Mouse (Mus musculus): ENCODE results near the gene Lrtm2. TPM values are rescaled to one million over a fixed set of nuclear protein-coding genes. Genes with fewer than 3 reads are reported as not detected.

The Lrtm2 gene
- polyA plus RNA-seq, 1 experiment from 2014 or later, result not detected

DNA sequence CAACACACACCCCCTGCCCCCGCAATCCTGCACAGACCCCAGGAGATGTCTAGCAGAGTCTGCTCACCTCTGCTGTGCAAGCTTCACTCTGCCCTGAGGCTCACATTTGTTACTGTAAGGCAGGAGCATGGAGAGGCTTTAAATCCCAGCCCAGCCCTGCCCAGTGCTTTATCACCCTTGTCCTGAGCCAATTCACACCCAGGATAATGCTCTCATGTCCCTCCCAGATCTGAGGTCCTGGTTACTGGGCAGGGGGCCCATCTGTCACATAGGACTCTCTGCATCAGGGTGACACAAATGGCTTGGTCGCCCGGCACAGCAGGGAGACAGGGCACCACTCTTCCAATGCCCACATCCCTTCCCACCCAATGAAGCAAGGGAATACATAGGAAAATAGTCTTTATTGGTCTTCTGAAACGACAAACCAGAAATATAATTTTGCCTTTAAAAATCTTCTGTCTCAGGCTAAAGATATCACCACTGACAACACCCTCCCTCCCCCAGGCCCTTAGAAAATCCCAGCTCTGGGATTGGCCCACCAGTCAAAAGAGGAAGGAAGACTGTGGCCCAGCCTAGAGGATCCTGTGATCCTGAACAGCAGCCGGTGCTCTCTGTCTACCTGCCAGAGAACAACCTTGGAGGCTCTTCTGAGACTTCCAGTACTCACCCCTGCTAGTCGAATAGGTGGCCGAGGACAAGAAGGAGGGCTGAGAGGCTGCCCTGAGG is 15.7 kb downstream of the Lrtm2 start:
- Histone ChIP-seq H3K27ac (ENCODE audit: low read length) (no peak overlapping the region), H3K4me2 (ENCODE audit: low read depth, low read length) (no peak overlapping the region), H3K4me3 (ENCODE audit: low read depth, low read length) (no peak overlapping the region), H3K4me1 (ENCODE audit: control insufficient read depth, low read depth, low read length) (no peaks in the 10 kb centered on the region), H3K9ac (ENCODE audit: low read depth, low read length) (no peak overlapping the region), H3K36me3 (ENCODE audit: control insufficient read depth, insufficient read depth) (no peaks in the 10 kb centered on the region), H3K9me3 (replicated peaks; ENCODE audit: control insufficient read depth, low read length) (no peaks in the 10 kb centered on the region), H3K27me3 (ENCODE audit: control insufficient read depth, insufficient read depth, low read depth, low read length) (no peaks in the 10 kb centered on the region)
- WGBS (ENCODE audit: insufficient replicate concordance), result 33% methylated on average over 7 of the region's 7 CpGs
- no peak for ATAC-seq (ENCODE audit: low read depth)

DNA sequence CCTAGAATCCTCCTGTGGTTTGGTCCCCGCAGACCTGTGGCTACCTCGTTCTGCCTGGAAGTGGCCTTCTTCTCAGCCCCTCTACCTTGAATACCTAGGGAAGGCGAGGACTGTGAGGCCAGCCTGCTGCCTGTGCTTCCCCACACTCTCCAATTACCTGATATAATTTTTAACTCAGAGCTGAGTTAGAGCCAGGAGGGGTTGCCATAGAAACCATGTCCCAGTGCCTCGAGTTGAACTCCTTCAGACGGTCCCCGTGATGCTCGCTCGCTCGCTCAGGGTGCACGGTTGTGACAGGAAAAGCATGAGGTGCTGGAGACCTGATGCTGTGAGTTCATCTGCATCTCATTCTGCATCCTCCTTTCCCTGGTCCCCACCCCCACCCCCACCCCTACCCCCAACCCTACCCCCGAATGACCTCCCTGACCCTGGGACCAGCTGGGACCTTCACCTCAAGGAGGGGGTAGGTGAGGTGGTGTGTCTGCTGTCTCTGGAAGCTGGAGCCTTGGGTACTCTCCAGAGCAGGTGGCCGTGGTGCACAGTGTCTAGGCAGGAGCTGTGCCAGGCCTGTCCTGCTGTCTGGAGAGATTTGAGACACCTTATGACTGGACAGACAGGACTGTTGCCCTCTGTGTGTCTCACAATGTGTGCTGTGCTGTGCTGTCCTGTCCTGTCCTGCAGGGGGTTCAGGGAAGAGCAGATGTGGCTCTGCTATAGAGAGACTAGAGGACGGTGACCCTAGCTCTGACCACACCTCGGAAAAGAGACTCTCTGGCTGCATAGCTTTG is 16.8 kb downstream of the Lrtm2 start:
- no peak for ATAC-seq (ENCODE audit: low read depth)
- Histone ChIP-seq H3K27ac (ENCODE audit: low read length) (no peak overlapping the region), H3K4me3 (ENCODE audit: low read depth, low read length) (no peak overlapping the region), H3K9ac (ENCODE audit: low read depth, low read length) (no peak overlapping the region), H3K36me3 (ENCODE audit: control insufficient read depth, insufficient read depth) (no peaks in the 10 kb centered on the region), H3K9me3 (replicated peaks; ENCODE audit: control insufficient read depth, low read length) (no peaks in the 10 kb centered on the region), H3K4me1 (ENCODE audit: control insufficient read depth, low read depth, low read length) (no peaks in the 10 kb centered on the region), H3K4me2 (ENCODE audit: low read depth, low read length) (no peak overlapping the region), H3K27me3 (ENCODE audit: control insufficient read depth, insufficient read depth, low read depth, low read length) (no peaks in the 10 kb centered on the region)
- WGBS (ENCODE audit: insufficient replicate concordance), result 57% methylated on average over 14 of the region's 14 CpGs

DNA sequence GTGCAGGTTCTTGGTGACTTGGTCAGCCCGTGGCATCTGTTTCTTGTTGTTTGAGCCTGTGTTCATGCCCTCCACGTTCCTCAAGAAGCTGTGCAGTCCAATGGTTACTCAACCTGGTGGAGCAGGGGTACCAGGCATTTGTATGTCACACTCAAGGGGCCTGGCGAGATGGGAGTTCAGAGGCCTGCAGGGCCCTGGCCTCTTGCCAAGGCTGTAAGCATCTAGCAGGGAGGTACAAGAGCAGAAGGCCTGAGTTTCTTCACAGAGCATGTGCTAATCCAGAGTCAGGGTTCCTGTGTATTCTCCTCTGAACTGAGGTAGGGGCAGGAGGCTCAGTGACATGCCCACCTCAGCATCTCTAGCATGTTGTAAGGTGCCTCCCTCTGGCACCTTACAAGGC is 17.5 kb downstream of the Lrtm2 start:
- no peak overlapping the region for H3K27ac ChIP-seq (ENCODE audit: low read length)
- no peak overlapping the region for H3K4me3 ChIP-seq (ENCODE audit: low read depth, low read length)
- ATAC-seq (ENCODE audit: low read depth), result no peak
- H3K4me2 ChIP-seq (ENCODE audit: low read depth, low read length), result no peak overlapping the region
- H3K9me3 ChIP-seq (replicated peaks; ENCODE audit: control insufficient read depth, low read length), result no peaks in the 10 kb centered on the region
- 39% methylated on average over 3 of the region's 3 CpGs for WGBS (ENCODE audit: insufficient replicate concordance)
- no peaks in the 10 kb centered on the region for H3K27me3 ChIP-seq (ENCODE audit: control insufficient read depth, insufficient read depth, low read depth, low read length)
- no peak overlapping the region for H3K9ac ChIP-seq (ENCODE audit: low read depth, low read length)
- no peaks in the 10 kb centered on the region for H3K4me1 ChIP-seq (ENCODE audit: control insufficient read depth, low read depth, low read length)
- H3K36me3 ChIP-seq (ENCODE audit: control insufficient read depth, insufficient read depth), result no peaks in the 10 kb centered on the region

DNA sequence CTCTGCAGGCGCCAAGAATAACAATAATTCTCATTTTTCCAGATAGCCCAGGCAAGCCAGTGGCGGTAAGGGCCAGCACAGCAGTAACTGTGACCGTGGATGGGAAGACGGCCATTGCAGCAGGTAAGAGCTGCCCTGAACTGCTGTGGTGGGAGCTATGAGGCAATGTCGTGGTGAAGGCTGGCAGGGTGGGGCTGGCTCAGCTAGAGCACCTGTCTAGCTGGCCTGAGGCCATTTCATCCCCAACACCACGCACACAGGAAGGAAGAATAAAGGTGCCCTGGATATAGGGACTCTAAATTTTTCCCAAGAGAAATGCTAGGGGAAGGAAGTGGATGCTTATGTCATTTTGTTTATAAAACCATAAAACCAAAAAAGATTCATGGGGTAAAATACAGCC is 18.2 kb downstream of the Lrtm2 start:
- Histone ChIP-seq H3K27me3 (ENCODE audit: control insufficient read depth, insufficient read depth, low read depth, low read length) (no peaks in the 10 kb centered on the region), H3K4me1 (ENCODE audit: control insufficient read depth, low read depth, low read length) (no peaks in the 10 kb centered on the region), H3K9ac (ENCODE audit: low read depth, low read length) (no peak overlapping the region), H3K27ac (ENCODE audit: low read length) (no peak overlapping the region), H3K4me2 (ENCODE audit: low read depth, low read length) (no peak overlapping the region), H3K4me3 (ENCODE audit: low read depth, low read length) (no peak overlapping the region), H3K36me3 (ENCODE audit: control insufficient read depth, insufficient read depth) (no peaks in the 10 kb centered on the region), H3K9me3 (replicated peaks; ENCODE audit: control insufficient read depth, low read length) (no peaks in the 10 kb centered on the region)
- 58% methylated on average over 6 of the region's 6 CpGs for WGBS (ENCODE audit: insufficient replicate concordance)
- ATAC-seq (ENCODE audit: low read depth), result no peak

DNA sequence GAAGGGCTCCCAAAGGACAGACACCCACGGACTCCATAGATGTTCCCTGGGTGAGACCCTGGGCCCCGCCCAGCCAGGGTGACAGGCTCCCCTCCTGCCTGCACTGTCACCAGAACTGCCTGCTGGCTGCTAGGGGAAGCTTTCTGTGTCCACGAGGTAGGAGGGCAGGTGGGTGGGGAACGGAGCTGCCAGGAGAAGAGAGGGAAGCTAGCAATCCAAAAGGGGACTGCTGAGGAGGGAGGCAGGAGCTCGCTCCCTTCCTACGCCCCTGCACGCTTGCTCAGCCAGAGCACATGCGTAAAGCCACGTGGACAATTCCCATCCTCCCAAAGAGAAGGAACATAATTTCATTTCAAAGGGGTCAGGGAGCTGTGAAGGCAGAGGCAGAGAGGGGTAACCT is 20.4 kb downstream of the Lrtm2 start:
- Histone ChIP-seq H3K27ac (ENCODE audit: low read length) (no peak overlapping the region), H3K27me3 (ENCODE audit: control insufficient read depth, insufficient read depth, low read depth, low read length) (no peaks in the 10 kb centered on the region), H3K4me3 (ENCODE audit: low read depth, low read length) (no peak overlapping the region), H3K4me1 (ENCODE audit: control insufficient read depth, low read depth, low read length) (no peaks in the 10 kb centered on the region), H3K9ac (ENCODE audit: low read depth, low read length) (no peak overlapping the region), H3K36me3 (ENCODE audit: control insufficient read depth, insufficient read depth) (no peaks in the 10 kb centered on the region), H3K9me3 (replicated peaks; ENCODE audit: control insufficient read depth, low read length) (no peaks in the 10 kb centered on the region), H3K4me2 (ENCODE audit: low read depth, low read length) (no peak overlapping the region)
- no peak for ATAC-seq (ENCODE audit: low read depth)
- 51% methylated on average over 9 of the region's 9 CpGs for WGBS (ENCODE audit: insufficient replicate concordance)

DNA sequence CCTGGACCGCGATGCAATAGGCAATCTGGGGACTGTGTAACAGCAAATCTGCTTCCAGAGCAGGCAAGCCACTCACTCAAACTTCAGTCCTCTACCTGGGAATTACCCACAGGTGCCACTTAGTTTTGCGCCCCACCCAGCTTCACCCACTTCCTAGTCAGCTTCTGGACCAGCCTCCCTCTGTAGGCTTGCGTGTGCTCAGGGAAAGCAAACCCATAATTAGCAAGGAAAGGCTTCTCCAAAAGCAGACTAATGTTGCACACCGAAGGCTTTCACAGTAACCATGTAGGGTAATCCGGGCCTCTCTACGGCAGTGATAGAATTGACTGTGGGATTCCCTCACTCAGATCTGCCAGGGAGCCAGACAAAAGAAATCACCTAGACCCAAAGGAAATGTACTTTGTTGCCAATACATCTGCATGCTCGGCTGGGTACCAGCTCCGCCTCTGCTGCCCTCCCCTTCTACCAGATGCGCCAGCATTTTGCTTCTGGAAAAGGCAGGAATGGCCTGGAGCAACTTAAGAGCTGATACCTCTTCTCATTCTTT is 22.6 kb downstream of the Lrtm2 start:
- Histone ChIP-seq H3K27me3 (ENCODE audit: control insufficient read depth, insufficient read depth, low read depth, low read length) (no peaks in the 10 kb centered on the region), H3K4me1 (ENCODE audit: control insufficient read depth, low read depth, low read length) (no peaks in the 10 kb centered on the region), H3K27ac (ENCODE audit: low read length) (no peak overlapping the region), H3K4me2 (ENCODE audit: low read depth, low read length) (no peak overlapping the region), H3K4me3 (ENCODE audit: low read depth, low read length) (no peak overlapping the region), H3K9ac (ENCODE audit: low read depth, low read length) (no peak overlapping the region), H3K36me3 (ENCODE audit: control insufficient read depth, insufficient read depth) (no peaks in the 10 kb centered on the region), H3K9me3 (replicated peaks; ENCODE audit: control insufficient read depth, low read length) (no peaks in the 10 kb centered on the region)
- ATAC-seq (ENCODE audit: low read depth), result no peak
- WGBS (ENCODE audit: insufficient replicate concordance), result 67% methylated on average over 10 of the region's 10 CpGs

DNA sequence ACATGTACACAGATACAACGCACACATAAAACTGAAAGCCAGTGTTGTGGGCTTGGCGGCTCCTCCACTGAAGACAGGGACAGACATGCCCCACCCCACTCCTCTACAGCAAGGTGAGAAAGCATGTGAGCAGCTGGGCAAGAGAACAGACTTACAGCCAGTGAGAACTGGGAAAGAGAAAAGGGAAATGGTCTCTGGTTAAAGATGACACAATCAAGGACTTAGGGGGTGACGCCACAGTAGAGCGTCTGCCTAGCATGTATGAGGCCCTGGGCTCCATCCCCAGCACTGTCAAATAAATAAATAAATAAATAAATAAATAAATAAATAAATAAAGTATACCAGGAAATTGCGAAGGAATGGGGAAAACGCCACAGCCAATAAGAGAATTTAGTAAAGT is 27.2 kb downstream of the Lrtm2 start:
- ATAC-seq (ENCODE audit: low read depth), result no peak
- WGBS (ENCODE audit: insufficient replicate concordance), result 69% methylated on average over 6 of the region's 6 CpGs

DNA sequence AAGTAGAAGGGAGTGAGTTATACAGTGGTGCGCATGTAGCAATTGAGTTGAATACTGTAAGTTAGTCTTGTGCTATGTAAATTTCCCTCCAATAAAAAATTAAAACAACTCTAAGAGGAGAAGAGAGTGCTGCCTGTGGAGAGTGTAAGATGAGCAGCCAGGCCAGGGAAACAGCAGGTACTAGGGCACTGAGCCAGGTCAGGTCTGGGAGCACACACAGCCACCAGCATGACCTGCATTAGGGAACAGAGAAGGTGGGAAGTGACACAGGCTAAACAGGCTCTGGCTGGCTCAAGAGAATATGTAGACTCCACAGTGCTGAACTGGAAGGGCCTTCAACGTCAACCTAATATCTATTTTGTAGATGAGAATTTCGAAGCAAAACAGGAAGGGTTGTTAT is 29.3 kb downstream of the Lrtm2 start:
- no peak overlapping the region for H3K27ac ChIP-seq (ENCODE audit: low read length)
- H3K4me1 ChIP-seq (ENCODE audit: control insufficient read depth, low read depth, low read length), result no peaks in the 10 kb centered on the region
- H3K27me3 ChIP-seq (ENCODE audit: control insufficient read depth, insufficient read depth, low read depth, low read length), result no peaks in the 10 kb centered on the region
- no peaks in the 10 kb centered on the region for H3K9me3 ChIP-seq (replicated peaks; ENCODE audit: control insufficient read depth, low read length)
- H3K4me2 ChIP-seq (ENCODE audit: low read depth, low read length), result no peak overlapping the region
- no peak for ATAC-seq (ENCODE audit: low read depth)
- 55% methylated on average over 3 of the region's 3 CpGs for WGBS (ENCODE audit: insufficient replicate concordance)
- no peaks in the 10 kb centered on the region for H3K36me3 ChIP-seq (ENCODE audit: control insufficient read depth, insufficient read depth)
- no peak overlapping the region for H3K4me3 ChIP-seq (ENCODE audit: low read depth, low read length)
- no peak overlapping the region for H3K9ac ChIP-seq (ENCODE audit: low read depth, low read length)

More for the DNA sequence above, 27.2 kb downstream of the Lrtm2 start:
- Histone ChIP-seq H3K4me3 (ENCODE audit: low read depth, low read length) (no peak overlapping the region), H3K4me1 (ENCODE audit: control insufficient read depth, low read depth, low read length) (no peaks in the 10 kb centered on the region), H3K9ac (ENCODE audit: low read depth, low read length) (no peak overlapping the region), H3K9me3 (replicated peaks; ENCODE audit: control insufficient read depth, low read length) (no peaks in the 10 kb centered on the region), H3K4me2 (ENCODE audit: low read depth, low read length) (no peak overlapping the region), H3K36me3 (ENCODE audit: control insufficient read depth, insufficient read depth) (no peaks in the 10 kb centered on the region), H3K27me3 (ENCODE audit: control insufficient read depth, insufficient read depth, low read depth, low read length) (no peaks in the 10 kb centered on the region), H3K27ac (ENCODE audit: low read length) (no peak overlapping the region)

DNA sequence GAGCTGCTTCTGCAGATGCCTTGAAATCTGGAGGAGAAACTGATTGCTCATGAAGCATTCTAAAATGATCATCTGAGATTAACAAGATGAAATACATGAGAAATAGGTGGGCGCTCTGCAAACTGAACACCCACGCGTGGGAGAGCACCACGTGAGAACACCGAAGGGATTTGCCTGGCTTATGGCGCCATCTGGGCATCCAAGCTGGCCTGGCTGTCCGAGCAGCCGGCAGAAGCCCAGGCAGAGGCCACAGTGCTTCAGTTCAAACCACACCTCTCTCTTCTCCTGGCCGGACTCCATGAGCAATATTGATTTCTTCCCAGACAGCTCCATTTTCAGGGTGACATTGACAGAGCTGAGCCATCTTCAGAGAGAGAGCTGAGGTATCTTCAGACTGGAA is 49.8 kb downstream of the Lrtm2 start:
- H3K9ac ChIP-seq (ENCODE audit: low read depth, low read length), result no peak overlapping the region
- no peak overlapping the region for H3K4me2 ChIP-seq (ENCODE audit: low read depth, low read length)
- no peaks in the 10 kb centered on the region for H3K4me1 ChIP-seq (ENCODE audit: control insufficient read depth, low read depth, low read length)
- no peaks in the 10 kb centered on the region for H3K9me3 ChIP-seq (replicated peaks; ENCODE audit: control insufficient read depth, low read length)
- no peak overlapping the region for H3K4me3 ChIP-seq (ENCODE audit: low read depth, low read length)
- 64% methylated on average over 9 of the region's 9 CpGs for WGBS (ENCODE audit: insufficient replicate concordance)
- no peaks in the 10 kb centered on the region for H3K36me3 ChIP-seq (ENCODE audit: control insufficient read depth, insufficient read depth)
- ATAC-seq (ENCODE audit: low read depth), result no peak
- H3K27ac ChIP-seq (ENCODE audit: low read length), result no peak overlapping the region
- no peaks in the 10 kb centered on the region for H3K27me3 ChIP-seq (ENCODE audit: control insufficient read depth, insufficient read depth, low read depth, low read length)

All from liver, embryonic 16.5 days (tissue).